Mouse (Mus musculus) gastrocnemius, postnatal 14 days (tissue): ENCODE measurements around the gene Magee1. TPM values are rescaled to one million over a fixed set of nuclear protein-coding genes. Genes with fewer than 3 reads are reported as not detected.
"Not testable (repeated sequence)": the region's sequence is repeated elsewhere in the genome, so short reads cannot be mapped to it uniquely, and the experiment has no call there.

Experiments used
- DNase-seq: peaks from one replicate; pipeline ENCODE4 v3.0.0; 2021; ENCODE audit warnings: mixed read lengths
- intact Hi-C: fragments of 180-260 bp; cut with DNase I; formaldehyde crosslinking; loops from one replicate; pipeline ENCODE4 v1.15.1; 2025; ENCODE audit warnings: low total_unique reads
- long read RNA-seq, 2 experiments: library from polyadenylated mRNA; stranded (forward); transcript quantifications; one replicate each; pipeline ENCODE4 v2.0.0; 2021
- total RNA-seq, 2 experiments: library from RNA; stranded (reverse); gene quantifications; 2 replicates each; pipeline ENCODE4 v1.2.3; 2021

Gene Magee1
- 1 to 10 TPM; 2.4 to 3.6 TPM for total RNA-seq
- long read RNA-seq, experiment 1, partial matches to known transcripts, result 0 of 3 reads
- long read RNA-seq, experiment 1, other reads (novel, unspliced or antisense), result 0 of 3 reads
- long read RNA-seq, experiment 2, partial matches to known transcripts, result 0 of 3 reads
- long read RNA-seq, experiment 2, other reads (novel, unspliced or antisense), result 0 of 3 reads

DNA sequence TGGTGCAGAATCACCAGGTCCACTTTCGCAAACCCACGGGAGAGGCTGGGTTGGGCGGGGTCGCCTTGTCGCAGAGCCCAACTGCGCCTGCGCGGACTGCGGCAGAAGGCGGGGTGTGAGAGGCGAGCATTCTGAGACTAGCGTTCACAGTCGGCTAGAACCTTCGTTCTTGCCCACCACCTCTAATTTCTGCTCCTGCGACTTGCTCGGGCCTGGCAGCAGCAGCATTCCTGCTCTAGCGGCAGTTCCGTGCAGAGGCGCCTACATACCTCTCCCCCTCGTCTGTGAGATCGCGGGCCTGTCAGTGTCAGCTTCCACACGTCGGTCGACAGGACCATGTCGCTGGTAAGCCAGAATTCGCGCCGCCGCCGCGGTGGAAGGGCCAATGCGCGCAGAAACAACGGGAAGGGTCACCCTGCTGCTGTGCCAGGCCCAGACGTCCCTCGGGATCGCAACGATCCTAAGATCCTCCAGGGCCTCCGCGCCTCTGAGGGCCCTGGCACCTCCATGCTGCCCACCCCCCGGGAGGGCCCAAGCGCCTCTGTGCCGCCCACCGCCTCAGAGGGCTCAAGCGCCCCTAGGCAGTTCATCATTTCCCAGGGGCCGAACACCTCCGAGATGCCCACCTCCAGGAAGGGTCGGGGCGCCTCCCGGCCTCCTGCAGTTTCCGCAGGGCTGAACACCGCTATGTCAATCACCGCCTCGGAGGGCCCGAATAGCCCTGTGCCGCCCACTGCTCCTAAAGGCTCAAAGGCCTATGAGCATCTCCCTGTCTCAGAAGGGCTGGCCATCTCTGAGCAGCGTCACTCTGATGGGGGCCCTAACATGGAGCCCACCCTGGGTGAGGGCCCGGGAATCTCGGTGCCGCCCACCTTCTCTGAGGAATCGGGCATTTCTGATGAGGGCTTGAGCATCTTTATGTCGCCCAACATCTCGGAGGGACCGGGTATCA, at the start of gene Magee1:
Gene Magee1 (plus strand): TSS at position 104 of the 952 bp plus-strand sequence.
- peak; percentile 71 for DNase-seq
- intact Hi-C loops, result no loop called here

GRCm38 (mm10) chrX:105079151-105079550, 41.0 kb upstream of the Magee1 start:
- no peak for DNase-seq
- intact Hi-C loops, result no loop called here

- intact Hi-C loops, result no loop called here
- peak; percentile 95 for DNase-seq
These were observed 40.5 kb upstream of the Magee1 start, which contains the start of gene Pbdc1 for GRCm38 (mm10) chrX:105079615-105080092. Gene Pbdc1 (plus strand): TSS chrX:105079756.

- no peak for DNase-seq
- intact Hi-C loops, result no loop called here
These were observed 40.1 kb upstream of the Magee1 start for GRCm38 (mm10) chrX:105080096-105080495.

DNA sequence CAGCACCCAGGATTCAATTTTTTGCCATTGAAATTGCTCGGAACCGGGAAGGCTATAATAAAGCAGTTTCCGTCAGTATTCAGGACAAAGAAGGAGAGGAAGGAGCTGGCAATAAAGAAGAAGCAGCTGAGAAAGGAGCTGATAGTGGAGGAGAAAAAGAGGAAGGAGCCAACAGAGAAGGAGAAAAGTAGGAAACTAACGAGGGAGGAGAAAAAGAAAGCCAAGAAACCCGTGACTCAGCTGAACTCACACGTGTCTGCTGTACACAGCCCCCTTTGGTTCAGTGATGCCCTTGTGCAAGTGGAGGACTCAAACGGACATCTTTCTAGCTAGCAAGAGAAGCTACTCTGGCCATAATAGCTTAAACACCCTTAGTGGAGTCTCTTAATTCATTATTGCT, 37.2 kb upstream of the Magee1 start:
- DNase-seq, intact Hi-C loops: not testable (repeated sequence)

DNA sequence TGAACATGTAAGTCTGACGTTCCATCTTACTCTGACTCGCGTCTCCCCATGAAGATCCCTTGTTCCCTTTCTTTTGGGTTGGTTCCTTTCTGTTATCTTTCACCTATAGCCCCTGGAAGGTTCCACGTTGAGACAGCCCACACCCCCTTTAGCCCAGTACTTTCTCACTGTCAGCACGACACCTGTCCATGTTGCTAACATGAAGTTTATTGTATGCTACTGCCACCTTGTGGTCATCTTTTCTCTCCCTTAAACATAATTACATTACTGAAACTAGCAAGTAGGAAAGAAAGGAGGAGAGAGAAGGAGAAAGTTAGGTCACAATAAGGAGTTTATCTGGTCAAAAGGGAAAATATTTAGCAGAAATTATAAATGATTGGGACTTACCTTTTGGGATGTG, 16.0 kb upstream of the Magee1 start:
- DNase-seq, result no peak
- intact Hi-C loops, result no loop called here

DNA sequence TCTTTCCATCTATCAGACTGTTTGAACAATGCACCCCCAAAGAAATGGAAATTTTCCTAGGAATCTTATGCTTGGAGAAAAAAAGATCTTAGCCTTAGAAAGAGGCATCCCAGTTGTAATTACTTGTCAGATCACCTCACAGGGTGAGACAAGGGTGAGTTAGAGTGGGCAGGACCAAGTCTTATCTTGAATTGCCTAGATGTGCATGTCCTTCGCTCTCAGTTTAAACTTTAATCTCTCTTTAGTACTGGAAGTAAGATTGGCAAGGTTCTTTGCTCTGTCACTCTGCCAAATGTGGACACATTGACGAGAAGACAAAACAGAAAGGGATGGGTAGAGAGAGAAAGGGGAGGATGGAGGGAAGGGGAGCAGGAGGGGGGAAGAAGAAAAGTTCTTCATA, 5.2 kb upstream of the Magee1 start:
- no peak for DNase-seq
- intact Hi-C loops, result no loop called here

DNA sequence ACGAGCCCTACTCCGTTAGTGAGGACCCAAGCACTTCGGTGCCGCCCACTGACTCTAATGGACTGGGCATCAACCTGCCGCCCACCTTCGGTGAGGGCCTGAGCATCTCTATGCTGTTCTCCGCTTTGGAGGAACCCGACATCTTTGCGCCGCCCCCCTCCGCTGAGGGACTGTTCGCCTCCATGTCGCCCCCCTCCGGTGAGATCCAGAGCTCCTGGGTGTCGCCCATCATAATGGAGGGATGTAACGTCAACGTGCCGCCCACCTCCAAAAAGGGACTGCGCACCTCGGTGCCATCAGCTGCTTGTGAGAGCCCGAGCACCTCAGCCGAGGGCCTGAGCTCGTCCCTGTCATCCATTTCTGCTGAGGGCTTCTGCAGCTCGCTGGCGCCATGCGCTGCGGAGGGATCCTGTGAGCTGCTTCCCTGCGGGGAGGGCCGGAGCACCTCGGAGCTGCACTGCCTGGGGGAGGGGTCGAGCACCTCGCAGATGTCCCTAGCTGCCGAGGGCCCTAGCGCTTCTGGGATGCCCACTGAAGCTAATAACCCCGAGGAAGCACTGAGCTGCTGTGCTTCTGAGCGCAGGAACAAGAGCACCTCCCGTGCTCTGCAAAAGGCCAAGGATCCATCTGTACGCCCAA, 1.2 kb downstream of the Magee1 start:
- intact Hi-C loops, result no loop called here
- peak; percentile 73 for DNase-seq

- intact Hi-C loops, result no loop called here
These were observed 4.7 kb downstream of the Magee1 start for GRCm38 (mm10) chrX:105124903-105125302.

DNA sequence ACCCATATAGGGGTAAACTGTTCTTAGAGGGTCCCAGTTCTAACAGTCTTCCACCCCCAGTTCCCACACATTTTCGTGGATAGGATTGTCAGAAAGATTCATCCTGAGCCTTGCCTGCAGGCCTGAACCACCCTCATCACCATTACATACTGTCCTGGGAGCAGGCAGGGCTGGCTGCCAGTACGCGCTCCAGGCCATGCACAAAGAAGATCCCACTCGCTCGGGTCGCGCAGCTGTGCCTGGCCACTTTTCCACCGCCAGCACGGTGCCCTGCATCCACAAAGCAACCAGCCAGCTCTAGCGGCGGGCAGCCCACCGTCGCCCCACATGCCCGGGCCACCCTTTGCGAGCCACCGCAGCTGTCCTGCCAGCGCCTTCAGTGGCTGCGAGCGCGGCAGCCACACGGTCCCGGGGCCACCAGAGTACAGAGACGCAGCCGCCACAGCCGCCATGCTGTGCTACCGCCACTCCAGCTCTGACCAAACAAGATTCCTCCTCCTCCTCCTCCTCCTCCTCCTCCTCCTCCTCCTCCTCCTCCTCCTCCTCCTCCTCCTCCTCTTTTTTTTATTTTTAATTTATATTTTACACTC, 31.8 kb downstream of the Magee1 start:
- intact Hi-C loops, result no loop called here
- DNase-seq, result no peak

More at GRCm38 (mm10) chrX:105124903-105125302, 4.7 kb downstream of the Magee1 start:
- DNase-seq, result no peak

DNA sequence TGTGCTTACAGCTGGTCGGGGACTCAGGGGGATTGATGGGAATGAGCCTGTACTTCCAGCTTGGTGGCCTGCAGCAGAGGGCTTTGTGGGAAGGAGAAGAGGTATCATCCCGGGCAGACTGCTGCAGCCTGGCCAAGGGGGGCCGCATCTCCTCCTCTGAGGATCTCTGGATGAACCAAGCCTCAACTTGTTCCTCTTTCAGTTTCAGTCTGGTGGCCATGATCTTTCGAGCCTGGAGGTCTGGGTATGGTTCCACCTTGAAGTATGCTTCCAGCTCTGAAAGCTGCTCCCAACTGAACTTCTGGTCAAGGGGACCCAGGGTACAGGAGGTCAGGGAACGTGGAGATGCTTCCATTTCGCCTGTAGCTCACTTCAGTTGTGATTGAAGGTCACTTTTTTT, 44.8 kb downstream of the Magee1 start:
- intact Hi-C loops, DNase-seq: not testable (repeated sequence)

GRCm38 (mm10) chrX:105167217-105167616, 47.0 kb downstream of the Magee1 start:
- intact Hi-C loops, result no loop called here
- DNase-seq, result no peak

Other genes starting within 250 kb of the Magee1 start
- 1 to 10 TPM; 6.6 to 8.7 TPM for gene Pbdc1, start 40.6 kb upstream of the Magee1 start, total RNA-seq